Mouse (Mus musculus) heart, postnatal 0 days (tissue): ENCODE data around the gene AI854703.

Experiments used
- CTCF ChIP-seq: IDR thresholded peaks from 2 replicates; pipeline ENCODE4 v1.5.1; 2016; ENCODE audit warnings: antibody characterized with exemption, control low read depth, low read depth
- EP300 ChIP-seq: IDR thresholded peaks from 2 replicates; pipeline ENCODE4 v1.6.1; 2016; ENCODE audit warnings: antibody characterized with exemption, low read depth

DNA sequence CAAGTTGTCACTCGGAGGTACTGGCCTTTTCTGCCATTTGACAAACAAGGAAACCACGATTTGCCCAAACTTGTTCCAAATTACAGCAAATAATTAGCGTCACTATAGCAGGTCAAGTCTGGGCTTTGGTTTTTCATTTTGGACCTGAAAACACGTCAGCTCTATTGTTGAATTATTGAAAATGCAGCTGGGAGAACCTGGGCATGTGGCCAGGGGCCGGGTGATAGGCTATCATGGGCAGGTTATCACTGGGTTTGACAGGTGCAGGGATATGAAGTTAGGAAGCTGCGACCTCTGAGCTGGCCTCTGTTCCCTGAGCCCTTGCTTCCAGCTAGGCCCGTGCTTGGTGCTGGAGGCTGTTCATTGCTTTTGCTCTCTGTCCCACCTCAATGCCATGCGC is 4.3 kb downstream of the AI854703 start:
- TF ChIP-seq EP300 (no peak), CTCF (no peak)
